Mouse (Mus musculus) CD4-positive, CD25-positive, alpha-beta regulatory T cell, adult 2 months (primary cell): ENCODE data around the gene Rpusd1.

ENCODE experiments used
- DNase-seq: peaks from one replicate; pipeline ENCODE4 v3.0.0-alpha.2; 2012; ENCODE audit warnings: low read depth, low spot score

The Rpusd1 gene

GRCm38 (mm10) chr17:25727265-25728008 is at the start of gene Rpusd1, which contains the start of gene Chtf18:
Gene Rpusd1 (plus strand): TSS chr17:25727670.
Gene Chtf18 (minus strand): TSS chr17:25727419.
- peak; percentile 98 for DNase-seq

DNA sequence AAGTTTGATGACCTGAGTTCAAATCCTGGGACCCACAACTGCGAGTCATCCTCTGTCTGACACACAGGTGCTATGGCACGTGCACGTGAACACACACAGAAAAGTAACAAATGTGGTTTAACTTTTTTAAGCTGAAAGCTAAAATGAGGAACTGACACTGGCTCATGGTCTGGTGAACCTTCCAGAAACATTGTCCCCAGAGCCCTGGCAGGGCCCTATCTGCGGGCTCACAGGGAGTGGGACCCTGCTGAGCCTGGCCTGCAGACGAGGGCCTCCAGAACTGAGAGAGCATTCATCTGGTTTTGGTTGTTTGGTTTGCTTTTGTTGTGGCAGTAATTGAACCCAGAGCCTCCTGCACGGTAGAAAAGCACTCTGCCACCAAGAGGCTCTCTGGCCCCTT is 49.5 kb upstream of the Rpusd1 start:
- no peak for DNase-seq

DNA sequence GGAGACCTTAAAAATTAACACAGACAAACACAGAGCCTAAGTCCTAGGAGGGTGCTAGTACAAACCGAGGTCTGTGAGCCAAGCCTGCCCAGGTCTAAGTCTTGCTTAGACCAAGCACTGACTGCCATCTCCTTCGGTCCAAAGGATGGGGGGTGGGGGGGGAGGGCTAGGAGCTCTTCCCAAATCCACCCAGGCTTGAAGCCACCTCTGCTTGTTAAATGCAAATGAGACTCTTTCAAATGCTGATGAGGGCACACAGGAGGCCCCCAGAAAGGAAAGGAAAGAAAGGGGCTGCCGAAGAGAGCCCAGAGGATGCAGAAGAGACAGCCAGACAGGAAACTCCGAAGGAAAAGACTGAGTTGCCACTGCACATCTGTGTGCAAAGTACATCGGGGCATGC is 47.7 kb upstream of the Rpusd1 start:
- no peak for DNase-seq

DNA sequence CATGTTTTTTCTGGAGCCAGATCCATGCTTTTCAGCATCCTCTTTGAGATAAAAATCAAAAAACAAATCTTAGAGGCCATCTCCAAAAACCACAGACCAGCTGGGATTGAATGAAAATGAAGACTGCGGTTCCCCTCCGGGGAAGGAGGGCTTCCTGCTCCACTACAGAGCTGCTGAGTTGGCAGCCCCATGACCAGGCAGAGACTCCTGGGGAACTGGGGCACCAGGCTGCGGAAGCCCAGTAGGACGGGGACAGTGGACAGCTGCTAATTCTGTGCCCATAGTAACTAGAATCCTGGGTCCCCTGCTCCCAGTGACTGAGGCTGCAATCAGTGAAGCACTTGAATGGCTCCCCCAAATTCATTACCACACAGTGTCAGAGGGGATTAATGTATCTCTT is 45.8 kb upstream of the Rpusd1 start:
- no peak for DNase-seq

GRCm38 (mm10) chr17:25686323-25686722 is 41.1 kb upstream of the Rpusd1 start:
- DNase-seq: no peak

DNA sequence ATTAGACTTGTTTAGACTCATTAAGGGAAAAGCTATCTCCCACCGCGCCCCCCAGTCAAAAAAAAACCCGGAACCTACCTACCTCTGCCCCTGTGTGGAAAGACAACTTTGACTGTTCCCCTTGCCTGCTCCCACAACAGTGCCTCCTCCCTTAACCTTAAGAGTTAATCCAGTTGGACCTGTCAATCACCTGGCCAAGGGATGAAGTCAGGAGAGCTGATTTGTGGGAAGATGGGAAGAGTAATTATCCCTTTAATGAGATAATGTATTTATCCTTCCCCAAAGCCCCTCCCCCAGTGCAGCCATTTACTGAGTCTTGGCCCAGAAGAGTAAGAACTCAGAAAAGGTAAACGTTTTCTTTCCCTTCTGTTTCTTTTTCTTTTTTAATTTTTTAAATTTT is 38.5 kb upstream of the Rpusd1 start:
- DNase-seq: no peak

DNA sequence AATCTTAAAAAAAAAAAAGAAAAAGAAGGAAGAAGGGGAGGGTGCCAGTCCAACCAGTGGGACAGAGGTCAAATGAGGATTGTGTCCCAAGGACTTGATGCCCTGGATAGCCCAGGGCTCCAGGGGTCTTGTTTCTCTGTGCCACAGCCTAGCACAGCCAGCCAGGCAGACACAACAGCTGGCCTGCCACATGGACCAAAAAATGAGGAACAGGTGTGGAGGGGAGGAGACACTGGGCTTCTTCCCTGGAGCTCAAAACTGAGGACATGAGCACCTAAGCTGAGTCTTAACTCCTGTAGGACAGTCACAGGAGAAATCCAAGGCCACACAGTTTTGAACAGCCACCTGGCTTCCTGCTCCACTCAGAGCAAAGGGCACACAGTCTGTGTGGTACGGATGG is 31.2 kb upstream of the Rpusd1 start:
- no peak for DNase-seq

GRCm38 (mm10) chr17:25698446-25698845 is 29.0 kb upstream of the Rpusd1 start:
- peak; percentile 82 for DNase-seq

- no peak for DNase-seq
These were observed 26.5 kb upstream of the Rpusd1 start for GRCm38 (mm10) chr17:25700863-25701496.

GRCm38 (mm10) chr17:25709994-25710393 is 17.5 kb upstream of the Rpusd1 start:
- no peak for DNase-seq

GRCm38 (mm10) chr17:25711136-25711535 is 16.3 kb upstream of the Rpusd1 start:
- no peak for DNase-seq

DNA sequence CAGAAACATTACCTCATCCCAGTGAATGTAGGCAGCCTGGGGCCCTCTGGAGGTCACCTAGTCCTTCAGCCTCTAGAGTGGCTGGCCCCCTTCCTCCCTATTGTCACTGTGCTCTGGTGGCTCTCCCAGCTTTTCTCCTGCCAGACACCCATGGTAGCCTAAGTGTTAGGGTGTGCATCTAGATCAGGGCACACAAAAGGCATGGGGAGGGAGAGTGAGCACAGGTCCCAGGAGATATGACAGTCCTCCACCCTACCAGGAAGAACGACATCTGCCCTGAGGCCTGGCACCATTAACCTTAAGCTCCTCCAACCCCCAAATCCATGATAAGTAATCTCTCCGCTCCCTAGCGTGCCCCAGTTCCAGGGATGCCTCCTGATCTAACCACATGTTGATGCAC is 11.8 kb upstream of the Rpusd1 start:
- DNase-seq: no peak

DNA sequence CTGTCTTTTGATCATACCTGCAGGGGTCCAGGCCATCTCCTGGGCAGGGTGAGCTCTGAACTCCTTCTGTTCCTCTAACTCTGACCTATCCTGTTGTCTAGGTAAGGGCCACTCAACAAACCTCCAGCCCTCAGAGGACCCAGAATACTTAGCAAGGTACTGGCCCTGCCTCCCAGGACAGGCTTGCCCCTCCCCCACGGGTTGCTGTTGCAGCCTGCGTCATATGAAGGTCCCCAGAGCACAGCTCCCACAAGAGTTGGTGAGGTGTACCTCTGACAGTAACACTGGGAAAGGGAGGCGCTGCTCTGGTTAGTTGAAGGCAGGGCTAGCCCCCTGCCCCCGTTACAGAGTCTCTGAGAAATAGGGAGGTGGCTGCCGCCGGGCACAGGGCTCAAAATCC is 11.3 kb upstream of the Rpusd1 start:
- DNase-seq: no peak

DNA sequence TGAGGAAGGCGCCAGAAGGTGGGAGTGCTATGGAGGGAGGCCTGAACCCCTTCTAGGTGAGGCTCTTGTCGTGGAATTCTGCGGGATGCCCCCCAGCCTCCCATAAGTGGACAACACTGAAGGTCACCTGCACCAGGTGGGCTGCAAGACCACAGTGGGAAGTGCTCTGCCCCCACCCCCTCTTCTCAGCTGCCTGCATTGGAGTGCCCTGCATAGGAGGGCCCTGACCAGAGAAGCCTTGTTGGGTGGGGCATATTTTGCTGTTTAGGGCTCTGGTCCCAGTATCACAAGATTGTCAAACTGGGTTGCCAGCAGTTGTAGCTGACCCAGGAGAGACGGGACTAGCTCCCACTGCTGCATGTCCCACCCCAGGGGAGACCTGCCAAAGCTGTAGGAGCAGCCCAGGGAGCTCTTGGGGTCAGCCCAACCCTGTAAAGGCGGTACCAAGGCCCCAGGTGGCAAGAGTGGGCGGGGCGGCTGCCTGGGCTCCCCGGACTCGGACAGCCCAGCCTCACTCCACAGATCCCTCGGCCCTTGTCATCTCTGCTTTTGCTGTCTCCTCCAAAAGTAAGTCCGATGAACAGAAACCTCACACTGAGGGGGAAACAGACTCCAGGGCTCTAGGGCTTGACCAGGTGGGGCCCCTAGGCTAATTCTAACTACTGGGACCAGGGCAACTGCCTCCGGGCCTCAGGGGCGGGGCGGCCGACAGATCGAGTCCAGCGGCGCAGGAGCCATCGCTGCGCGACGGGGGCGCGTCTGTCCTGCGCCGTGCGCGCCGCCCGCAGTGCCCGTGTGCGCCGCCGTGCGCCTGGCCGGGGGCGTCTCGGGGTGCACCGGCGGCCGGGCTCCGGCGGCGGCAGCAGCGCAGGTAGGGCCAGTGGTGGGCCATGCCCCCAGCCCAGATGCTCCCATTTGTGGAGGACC is 10.5 kb upstream of the Rpusd1 start, which contains the start of gene Gng13:
TSS of gene Gng13 (plus strand) at position 461 of the 927 bp plus-strand sequence.
- no peak for DNase-seq

DNA sequence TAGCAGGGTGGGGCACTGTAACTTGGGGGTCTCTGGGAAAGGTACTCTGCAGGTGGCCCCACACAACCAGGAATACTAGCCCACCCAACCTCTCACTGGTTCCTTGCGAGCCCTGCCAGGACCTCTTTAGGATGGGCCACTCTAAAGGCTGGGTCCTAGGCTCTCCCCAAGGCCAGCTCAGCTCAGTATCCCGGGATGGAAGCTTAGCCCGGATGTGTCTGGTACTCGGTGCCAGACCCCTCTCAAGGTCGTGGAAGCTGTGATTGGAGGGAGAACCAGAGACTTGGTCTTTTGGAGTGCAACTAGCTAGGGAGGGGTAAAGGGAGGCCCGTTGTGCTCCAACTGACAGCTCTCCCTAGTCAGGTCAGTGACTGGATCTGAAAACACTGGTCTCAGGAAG is 9.8 kb upstream of the Rpusd1 start:
- DNase-seq: no peak

DNA sequence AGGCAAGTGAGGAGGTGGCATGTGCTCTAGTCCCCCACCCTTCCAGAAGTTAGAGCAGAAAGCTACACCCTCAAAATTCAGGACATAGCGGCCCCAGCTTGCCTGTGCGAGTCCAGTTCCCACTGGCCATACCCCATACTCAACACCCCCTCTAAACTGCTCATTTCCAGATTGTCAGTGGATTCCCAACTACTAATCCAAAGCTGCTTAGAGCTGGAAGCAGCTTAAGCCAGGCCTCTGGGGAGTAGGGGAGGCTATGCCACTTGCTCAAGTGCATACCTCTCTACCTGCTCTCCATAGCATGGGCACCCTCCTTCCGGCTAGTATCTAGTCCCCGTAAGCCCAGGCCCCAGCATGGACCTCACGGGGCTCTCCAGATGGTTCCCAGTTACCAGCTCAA is 6.0 kb upstream of the Rpusd1 start:
- DNase-seq: no peak

GRCm38 (mm10) chr17:25723470-25723869 is 4.0 kb upstream of the Rpusd1 start:
- no peak for DNase-seq

DNA sequence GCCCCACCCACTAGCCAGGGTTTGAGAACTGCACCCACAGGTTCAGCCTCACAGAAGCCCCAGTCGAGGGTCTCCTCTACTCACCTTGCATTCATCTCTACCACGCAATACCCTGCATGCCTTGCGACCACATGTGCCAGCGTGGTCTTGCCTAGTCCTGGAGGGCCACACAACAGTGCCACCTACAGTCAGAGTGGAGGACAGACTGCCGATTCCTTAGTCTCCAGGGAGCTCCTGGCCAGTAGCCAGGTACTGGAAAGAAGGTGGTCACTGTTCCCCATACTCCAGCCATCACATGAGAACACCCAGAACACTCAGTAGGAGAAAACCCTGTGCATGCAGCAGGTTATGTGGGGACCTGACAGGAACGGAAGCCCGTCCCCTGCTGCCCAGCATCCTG is 3.6 kb upstream of the Rpusd1 start:
- DNase-seq: no peak

- DNase-seq: no peak
These were observed 2.2 kb upstream of the Rpusd1 start for GRCm38 (mm10) chr17:25725264-25725663.

DNA sequence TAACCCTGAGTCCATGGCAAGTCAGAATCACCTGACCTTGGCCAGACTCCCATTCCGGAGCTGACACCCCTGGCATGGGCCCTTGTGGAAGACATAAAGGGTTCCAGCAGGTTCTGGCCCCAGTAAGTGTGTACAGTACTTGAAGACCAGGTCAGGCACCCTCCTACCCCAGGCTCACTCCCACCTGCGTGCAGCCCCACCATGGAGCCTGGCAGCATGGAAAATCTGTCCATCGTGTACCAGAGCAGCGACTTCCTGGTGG is 470 bp downstream of the Rpusd1 start:
- DNase-seq: no peak

- peak; percentile 91 for DNase-seq
These were observed 4.6 kb downstream of the Rpusd1 start for GRCm38 (mm10) chr17:25732082-25732481.

- no peak for DNase-seq
These were observed 7.8 kb downstream of the Rpusd1 start for GRCm38 (mm10) chr17:25735246-25735645.
